Mouse (Mus musculus) megakaryocyte-erythroid progenitor cell, adult 5-6 weeks (primary cell): ENCODE measurements at regions not wholly inside any gene's neighbourhood (a gene's known extent, or its start where the extent isn't known, plus 50 kb on each side); places are given as distances from the start of the nearest gene placed in this dataset.

Experiments
- ATAC-seq: replicated peaks from 2 replicates; pipeline ENCODE4 v1.8.0; 2016; ENCODE audit warnings: mild to moderate bottlenecking, inconsistent platforms; ENCODE audit not compliant: severe bottlenecking, poor library complexity, low FRiP score, low TSS enrichment

- no peak for ATAC-seq
These were observed 203.1 kb upstream of the Gm9833 start for GRCm38 (mm10) chr3:9884691-9885354.

GRCm38 (mm10) chr3:9885565-9885964 lies 202.3 kb upstream of the Gm9833 start:
- no peak for ATAC-seq

GRCm38 (mm10) chr3:9886077-9886476 lies 201.8 kb upstream of the Gm9833 start:
- no peak for ATAC-seq

- peak; percentile 69 for ATAC-seq
These were observed 200.9 kb upstream of the Gm9833 start for GRCm38 (mm10) chr3:9886765-9887626.

- no peak for ATAC-seq
These were observed 200.3 kb upstream of the Gm9833 start for GRCm38 (mm10) chr3:9887627-9887994.

- no peak for ATAC-seq
These were observed 199.9 kb upstream of the Gm9833 start for GRCm38 (mm10) chr3:9888051-9888450.

- ATAC-seq = no peak
These were observed 194.9 kb upstream of the Gm9833 start for GRCm38 (mm10) chr3:9892884-9893494.

GRCm38 (mm10) chr3:9895396-9896135 lies 192.3 kb upstream of the Gm9833 start:
- ATAC-seq = peak; percentile 88

DNA sequence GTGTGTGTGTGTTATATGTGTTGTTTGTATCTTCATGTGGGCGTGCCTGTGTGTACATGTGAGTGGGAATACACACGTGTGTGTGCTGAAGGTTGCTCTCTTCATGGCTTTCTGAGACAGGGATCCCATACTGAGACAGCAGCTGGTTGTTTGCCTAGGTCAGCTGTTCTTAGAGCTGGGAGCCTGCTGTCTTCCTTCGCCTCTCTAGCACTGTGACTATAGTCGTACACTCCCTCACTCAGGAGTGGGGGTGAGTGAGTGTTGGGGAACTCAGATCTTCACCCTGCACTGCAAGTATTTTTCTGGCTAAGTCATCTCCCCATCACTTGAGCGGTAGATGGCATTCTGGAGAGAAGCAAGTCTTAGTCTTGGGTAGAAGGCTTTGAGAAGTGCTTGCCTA lies 191.6 kb upstream of the Gm9833 start:
- no peak for ATAC-seq

DNA sequence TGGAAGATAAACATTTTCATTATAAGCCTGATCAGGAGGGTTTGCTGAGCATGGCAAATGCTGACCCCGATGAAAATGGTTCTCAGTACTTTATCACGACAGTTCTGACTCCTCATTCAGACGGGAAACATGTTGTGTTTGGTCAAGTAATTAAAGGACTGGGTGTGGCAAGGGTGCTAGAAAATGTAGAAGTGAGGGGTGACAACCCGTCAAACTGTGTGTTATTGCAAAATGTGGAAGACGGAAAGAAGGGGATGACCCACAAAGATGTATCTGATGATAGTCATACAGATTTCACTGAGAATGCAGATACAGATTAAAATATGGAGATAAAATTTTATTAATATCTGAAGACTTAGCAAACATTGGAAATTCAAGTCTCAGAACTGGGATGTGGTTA lies 186.2 kb upstream of the Gm9833 start:
- ATAC-seq = no peak

DNA sequence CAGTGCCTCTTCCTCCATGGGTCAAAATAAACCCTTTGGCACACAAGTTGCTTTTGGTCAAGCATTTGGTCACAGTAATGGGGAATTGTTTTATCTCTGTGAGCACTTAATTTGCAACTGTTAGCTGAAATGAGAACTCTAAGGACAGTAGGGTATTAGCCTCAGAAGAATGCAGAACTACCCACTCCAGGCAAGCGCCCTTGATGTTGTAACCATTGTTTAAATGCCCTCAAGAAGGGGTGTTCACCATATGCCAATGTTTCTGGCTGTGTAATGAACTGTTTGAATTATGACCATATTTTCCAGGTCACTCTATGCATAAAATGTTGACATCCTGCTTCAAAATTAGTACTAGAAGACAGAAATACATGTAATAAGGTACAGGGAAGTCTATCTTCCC lies 174.6 kb upstream of the Gm9833 start:
- no peak for ATAC-seq

- ATAC-seq = no peak
These were observed 171.3 kb upstream of the Gm9833 start for GRCm38 (mm10) chr3:9916538-9917106.

DNA sequence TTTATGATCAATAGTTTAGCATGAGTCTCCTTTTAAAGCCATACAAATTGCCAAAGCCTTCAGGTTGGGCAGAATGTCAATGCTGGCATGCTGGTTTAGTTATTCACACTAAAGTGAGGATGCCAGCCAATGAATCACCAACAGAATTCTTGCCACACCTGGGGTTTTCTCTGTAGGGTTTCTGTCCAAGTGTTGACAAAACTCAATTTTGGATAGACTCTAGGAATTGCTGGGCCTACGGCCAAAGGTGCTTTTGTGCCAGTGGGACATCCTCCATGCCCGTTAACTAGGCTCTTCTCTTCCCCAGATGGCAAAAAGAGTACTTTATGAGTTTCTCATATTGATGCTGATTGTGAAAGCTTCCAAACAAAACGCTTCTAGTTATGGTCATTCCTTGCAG lies 167.6 kb upstream of the Gm9833 start:
- ATAC-seq = no peak

DNA sequence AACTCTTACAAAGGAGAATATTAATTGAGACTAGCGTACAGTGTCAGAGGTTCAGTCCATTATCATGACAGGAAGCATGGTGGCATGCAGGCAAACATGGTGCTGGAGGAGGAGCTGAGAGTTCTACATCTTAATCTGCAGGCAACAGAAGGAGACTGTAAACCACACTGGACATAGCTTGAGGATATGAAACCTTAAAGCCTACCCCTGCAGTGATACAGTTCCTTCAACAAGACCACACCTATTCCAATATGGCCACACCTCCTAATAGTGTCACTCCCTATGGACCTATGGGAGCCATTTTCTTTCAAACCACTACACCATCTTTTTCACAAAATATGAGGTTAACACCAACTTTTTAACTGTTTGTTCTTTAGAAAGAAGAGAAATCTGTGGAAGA lies 166.2 kb upstream of the Gm9833 start:
- no peak for ATAC-seq

GRCm38 (mm10) chr3:9922541-9923046 lies 165.3 kb upstream of the Gm9833 start:
- no peak for ATAC-seq

- no peak for ATAC-seq
These were observed 163.3 kb upstream of the Gm9833 start for GRCm38 (mm10) chr3:9924630-9925029.

- no peak for ATAC-seq
These were observed 151.0 kb upstream of the Gm9833 start for GRCm38 (mm10) chr3:9936853-9937441.

DNA sequence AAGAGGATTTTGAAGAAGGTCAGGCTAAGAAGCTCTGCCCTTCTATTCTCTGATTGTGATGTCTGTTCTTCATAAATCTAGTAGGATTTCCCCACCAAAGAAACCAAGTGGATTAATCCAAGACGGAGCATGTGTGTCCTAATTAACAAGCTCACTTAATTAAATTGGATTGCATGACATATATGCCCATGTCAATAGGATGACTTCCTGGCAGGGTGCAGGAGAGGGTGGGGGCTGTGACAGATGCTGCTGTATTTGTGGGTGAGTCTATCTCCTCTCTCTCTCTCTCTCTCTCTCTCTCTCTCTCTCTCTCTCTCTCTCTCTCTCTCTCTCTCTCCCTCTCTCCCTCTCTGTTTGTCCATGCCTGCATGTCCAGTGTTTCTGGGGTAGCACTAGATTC lies 149.3 kb upstream of the Gm9833 start:
- ATAC-seq = no peak

DNA sequence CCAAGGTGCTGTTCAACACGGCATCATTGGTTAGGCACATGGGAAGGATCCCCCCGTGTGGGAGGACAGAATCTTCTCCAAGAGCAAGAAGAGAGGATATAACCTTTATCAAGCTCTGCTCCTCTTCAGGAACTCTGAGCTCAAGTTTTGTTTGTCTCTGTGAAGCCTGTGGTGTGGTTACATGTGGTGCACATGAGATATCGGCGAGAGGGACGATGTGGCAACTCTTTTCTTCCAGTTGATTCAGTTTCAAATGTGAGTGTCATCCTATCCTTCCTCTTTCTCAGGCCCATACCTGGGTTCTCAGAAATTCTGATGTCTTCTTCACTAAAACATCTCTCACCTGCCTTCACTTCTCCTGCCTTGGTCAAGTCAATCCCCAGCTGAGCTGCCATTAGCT lies 145.3 kb upstream of the Gm9833 start:
- no peak for ATAC-seq
